Mouse (Mus musculus): Measurements from ENCODE around the gene Chchd4. TPM values are rescaled to one million over a fixed set of nuclear protein-coding genes. Genes with fewer than 3 reads are reported as not detected.

Gene Chchd4
- total and polyA plus RNA-seq, 3 experiments: 5.1 to 17.8 (median 16.1) TPM

Other genes starting within 250 kb of the Chchd4 start
- not detected for gene Wnt7a, start 62.2 kb downstream of the Chchd4 start, total RNA-seq (2021)
- not detected in 2 replicates for gene Wnt7a, start 62.2 kb downstream of the Chchd4 start, polyA plus RNA-seq (2012; rRNA removed)
- gene Tmem43, start 157 bp upstream of the Chchd4 start, total RNA-seq (2021): 10 to 100 TPM; 40.0 to 54.5 TPM
- gene Tmem43, start 157 bp upstream of the Chchd4 start, polyA plus RNA-seq (2012; rRNA removed): 39.5 and 48.4 TPM in 2 replicates
- gene Xpc, start 42.3 kb upstream of the Chchd4 start, total RNA-seq (2021): 10 to 100 TPM; 13.3 to 19.3 TPM
- 4.1 and 4.5 TPM in 2 replicates for gene Xpc, start 42.3 kb upstream of the Chchd4 start, polyA plus RNA-seq (2012; rRNA removed)
- 10 to 100 TPM; 38.3 to 40.4 TPM for gene Lsm3, start 42.4 kb upstream of the Chchd4 start, total RNA-seq (2021)
- 5.2 and 7.3 TPM in 2 replicates for gene Lsm3, start 42.4 kb upstream of the Chchd4 start, polyA plus RNA-seq (2012; rRNA removed)
- 100 to 1,000 TPM; 466 to 626 TPM for gene Slc6a6, start 210.5 kb upstream of the Chchd4 start, total RNA-seq (2021)
- 570 and 815 TPM in 2 replicates for gene Slc6a6, start 210.5 kb upstream of the Chchd4 start, polyA plus RNA-seq (2012; rRNA removed)